Mouse (Mus musculus) layer of hippocampus, postnatal 14 days (tissue): ENCODE results near the gene Pnkd. TPM values are rescaled to one million over a fixed set of nuclear protein-coding genes. Genes with fewer than 3 reads are reported as not detected.
A peak's percentile ranks its signal among the peaks of the same experiment; 100 is the strongest.
"Not testable (repeated sequence)": the region's sequence is repeated elsewhere in the genome, so short reads cannot be mapped to it uniquely, and the experiment has no call there.

ENCODE experiments used
- DNase-seq, 2 experiments: peaks; one replicate each; pipeline ENCODE4 v3.0.0; 2021 to 2022; ENCODE audit warnings: low spot score in 2 of 2, mixed read lengths in 1 of 2
- total RNA-seq, 2 experiments: library from RNA; stranded (reverse); gene quantifications; 2 replicates each; pipeline ENCODE4 v1.2.3; 2021

Gene Pnkd
- total RNA-seq, 2 experiments from 2014 or later = 143 to 157 TPM

DNA sequence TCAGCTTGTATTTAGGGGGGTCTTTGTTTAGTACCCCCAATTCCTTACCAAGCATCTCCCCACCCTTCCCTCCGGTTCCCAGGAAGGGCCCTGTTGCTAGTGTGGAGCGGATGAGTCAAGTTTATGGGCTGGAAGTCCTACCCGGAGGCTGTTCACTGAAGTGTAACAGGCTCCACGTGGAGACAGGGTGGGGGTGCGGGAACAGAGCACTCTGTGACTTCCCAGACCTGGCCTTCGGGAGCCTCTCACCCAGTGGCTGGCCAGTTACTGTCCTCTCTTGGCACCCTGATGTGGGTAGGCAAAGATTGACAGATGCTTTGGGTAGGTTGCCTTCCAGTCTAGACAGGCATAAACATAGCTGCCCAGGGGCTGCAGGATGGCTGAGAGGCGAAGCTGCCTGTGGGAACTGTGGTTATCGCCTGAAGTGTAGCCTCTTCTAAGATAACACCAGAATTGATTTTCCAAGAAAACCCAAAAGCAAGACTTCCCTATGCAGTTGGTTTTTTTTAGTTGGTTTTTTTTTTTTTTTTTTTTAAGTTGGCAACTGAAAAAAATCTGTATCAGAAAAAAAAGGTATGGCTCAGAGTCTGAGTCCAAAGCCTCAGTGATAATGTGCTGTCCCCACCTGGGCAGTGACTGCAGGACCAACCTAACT, 6.7 kb upstream of the Pnkd start:
- DNase-seq = no peak

DNA sequence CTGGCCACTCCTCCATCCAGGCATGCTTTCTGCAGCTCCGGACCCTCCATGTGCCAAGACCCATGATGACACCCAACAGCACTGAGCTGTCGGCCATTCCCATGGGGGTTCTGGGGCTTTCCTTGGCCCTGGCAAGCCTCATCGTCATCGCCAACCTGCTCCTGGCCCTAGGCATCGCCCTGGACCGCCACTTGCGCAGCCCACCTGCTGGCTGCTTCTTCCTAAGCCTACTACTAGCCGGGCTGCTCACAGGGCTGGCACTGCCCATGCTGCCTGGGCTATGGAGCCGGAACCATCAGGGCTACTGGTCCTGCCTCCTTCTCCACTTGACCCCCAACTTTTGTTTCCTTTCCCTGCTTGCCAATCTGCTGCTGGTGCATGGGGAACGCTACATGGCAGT, 6.2 kb upstream of the Pnkd start, which contains the start of gene Gpbar1:
TSS of gene Gpbar1 (plus strand) at position 13 of the 400 bp plus-strand sequence.
- no peak for DNase-seq

DNA sequence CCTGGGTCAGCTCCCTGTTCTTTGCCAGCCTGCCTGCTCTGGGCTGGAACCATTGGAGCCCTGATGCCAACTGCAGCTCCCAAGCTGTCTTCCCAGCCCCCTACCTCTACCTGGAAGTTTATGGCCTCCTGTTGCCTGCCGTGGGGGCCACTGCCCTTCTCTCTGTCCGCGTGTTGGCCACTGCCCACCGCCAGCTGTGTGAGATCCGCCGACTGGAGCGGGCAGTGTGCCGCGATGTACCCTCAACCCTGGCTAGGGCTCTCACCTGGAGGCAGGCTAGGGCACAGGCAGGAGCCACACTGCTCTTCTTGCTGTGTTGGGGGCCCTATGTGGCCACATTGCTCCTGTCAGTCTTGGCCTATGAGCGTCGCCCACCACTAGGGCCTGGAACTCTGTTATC, 5.7 kb upstream of the Pnkd start:
- DNase-seq = no peak

DNA sequence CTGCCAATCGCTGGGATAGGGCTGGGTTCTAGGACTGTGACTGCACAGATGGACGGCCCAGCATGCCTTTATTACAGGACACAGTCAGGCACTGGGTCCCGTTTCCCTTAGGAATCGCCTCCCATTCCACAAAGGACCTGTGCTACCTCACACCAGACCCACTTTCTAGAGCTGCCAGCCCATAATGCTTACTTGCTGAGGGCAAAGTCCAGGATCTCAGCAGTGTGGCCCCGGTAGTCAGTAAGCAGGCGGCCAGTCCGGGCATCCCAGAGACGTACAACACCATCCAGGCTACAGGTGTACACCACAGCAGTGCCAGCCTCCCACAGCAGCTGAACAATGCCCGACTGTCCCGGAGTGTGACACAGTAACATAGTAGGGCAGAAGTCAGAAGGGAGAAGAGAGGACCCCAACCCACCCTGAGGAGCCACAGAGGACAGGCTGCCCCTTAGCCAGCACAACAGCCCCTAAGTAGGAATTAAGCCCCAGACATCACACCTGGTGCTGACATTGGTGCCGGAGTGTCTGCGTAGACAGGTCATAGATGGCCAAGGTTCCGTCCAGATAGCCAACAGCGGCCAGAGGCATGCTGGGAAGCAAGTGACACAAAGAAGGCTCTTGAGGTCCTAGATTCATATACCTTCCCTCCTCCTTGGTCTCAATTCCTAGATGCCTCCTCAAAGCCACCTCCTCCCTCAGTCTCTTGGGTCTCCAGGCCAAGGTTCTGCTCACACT, 4.0 kb upstream of the Pnkd start:
- no peak for DNase-seq

DNA sequence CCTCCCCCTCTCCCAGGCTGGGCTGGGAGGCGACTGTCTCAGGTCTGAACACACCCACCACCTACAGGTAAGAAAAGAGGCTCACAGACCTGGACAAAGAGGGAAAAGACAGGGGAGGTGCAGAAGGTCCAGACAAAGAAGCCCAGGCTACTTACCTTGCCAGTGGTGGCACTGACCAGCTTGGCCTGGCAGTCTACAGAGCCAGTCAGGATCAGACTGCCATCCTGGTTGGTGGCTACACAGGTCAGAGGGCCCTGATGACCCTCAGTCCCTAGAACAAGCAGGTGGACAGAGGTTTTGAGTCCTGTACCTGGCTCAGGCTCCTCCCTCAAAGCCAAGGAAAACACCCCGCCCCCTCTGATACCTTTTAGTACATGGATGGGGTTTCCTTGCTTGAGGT, 3.4 kb upstream of the Pnkd start:
- no peak for DNase-seq

DNA sequence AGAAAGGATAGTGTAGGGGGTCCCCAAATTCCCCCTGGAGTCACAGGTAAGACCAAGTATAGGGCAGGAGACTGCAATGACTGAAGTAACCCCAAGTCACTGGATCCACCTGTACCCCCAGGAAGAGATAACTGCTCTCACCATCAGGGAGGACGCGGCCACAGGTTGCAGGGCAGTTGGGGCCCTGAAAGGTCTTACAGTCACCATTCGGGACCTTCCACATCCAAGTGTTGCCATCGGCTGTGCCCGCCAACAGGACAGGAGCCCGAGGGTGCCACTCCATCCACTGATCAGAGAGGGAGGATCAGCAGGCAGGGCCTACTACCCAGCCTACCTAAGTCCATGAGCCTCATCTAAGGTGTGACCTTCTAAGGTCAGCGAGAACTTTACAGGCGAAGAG, 2.8 kb upstream of the Pnkd start:
- DNase-seq = no peak

DNA sequence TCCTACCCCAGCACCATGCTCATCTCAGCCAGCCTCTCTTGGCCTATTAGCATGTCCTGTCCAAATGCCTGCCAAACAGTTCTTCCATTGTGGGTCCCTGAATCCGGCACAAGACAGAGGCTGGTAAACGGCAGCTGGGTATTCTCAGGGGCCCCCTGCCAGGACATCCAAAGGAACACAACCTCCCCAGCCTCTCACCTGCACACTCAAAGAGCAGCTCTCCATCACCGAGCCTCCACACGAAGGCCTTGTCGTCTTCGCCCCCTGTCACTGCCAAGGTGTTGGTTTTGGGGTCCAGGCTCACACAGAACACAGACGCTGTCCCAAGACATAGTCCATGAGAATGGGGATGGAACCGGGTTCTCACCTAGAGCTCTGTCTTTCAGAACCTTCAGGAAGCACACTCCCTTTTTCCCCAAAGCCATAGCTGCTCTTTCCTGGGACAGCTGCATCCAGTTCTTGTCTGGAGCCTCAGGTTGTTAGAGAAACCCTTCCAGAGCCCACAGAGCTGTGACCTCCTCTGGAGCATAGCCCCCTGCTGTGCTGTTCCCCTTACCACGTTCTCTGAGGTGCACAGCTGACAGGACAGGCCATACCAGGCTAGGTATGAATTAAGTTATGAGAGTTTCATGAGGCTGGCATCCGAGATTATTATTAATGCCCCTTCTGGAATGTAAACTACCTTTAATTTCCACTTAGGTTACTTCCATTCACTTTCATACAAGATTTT, 1.7 kb upstream of the Pnkd start:
- no peak for DNase-seq

DNA sequence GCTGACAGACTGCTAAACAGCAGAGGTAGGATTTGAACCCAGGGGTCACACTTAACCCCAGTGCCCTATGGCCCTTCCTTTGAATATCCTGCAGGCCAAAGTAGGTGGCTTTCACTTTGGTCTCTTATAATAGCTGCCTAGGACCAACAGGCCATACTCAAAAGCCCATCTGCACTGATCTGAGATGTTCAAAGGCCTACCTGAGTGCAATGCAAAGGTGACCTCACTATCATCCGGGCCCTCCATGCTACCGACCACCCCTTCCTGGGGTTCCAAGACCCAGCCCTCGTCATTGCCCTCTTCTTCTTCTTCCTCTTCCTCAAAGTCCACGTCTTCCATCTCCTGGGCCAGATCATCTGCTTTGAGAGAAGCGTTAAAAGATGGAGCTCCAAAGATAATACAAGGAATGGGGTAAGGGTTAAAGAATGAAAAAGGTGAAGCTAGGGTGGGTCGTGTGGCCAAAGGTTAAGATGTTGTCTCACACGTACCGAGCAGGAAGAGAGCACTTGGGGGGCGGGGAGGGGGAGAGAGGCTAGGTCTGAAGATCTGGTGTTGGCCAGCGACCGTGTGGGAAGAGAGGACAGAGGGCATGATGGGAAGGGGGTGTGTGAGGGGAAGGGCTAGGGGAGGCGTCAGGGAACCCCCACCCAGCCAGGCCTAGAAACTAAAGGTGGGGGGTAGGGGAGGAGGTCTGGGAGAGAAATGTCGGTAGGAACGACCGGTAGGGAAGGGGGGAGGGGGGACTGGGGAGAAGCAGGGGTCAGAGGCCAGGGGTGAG, 855 bp upstream of the Pnkd start:
- DNase-seq = peak in 1 of 2 experiments; percentile 62

DNA sequence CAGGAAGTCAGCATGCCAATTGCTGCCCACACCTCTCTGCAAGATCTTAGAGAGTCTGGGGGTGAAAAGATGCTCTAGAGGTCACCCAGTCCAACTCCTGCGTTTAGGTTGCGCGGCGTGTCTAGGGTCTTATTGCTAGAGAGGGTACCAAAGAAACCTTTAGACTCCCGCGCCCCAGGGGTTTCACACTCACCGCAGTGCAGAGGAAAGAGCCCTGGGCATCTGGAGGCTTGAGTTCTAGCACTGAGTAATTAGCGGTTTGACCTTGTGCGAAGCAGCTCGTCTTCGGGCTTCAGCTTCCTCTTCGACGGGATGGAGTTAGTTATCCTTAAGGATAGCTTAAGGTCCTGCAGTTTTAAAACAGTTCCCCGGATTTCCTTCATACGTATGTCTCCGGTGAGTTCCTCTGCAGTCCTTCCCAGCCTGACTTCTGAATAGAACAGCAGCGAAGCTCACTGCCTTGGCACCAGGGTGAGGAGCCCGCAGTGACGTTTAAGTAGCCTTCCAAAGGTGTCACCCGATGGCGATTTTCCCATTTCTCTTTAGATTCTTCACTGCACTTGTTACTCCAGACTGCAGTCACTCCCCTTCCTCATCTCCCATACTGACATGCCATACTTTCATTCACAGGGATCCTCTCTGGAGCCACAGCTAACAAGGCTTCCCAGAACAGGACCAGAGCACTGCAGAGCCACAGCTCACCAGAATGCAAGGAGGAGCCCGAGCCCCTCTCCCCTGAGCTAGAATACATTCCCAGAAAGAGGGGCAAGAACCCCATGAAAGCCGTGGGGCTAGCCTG, 681 bp downstream of the Pnkd start:
- DNase-seq = no peak

DNA sequence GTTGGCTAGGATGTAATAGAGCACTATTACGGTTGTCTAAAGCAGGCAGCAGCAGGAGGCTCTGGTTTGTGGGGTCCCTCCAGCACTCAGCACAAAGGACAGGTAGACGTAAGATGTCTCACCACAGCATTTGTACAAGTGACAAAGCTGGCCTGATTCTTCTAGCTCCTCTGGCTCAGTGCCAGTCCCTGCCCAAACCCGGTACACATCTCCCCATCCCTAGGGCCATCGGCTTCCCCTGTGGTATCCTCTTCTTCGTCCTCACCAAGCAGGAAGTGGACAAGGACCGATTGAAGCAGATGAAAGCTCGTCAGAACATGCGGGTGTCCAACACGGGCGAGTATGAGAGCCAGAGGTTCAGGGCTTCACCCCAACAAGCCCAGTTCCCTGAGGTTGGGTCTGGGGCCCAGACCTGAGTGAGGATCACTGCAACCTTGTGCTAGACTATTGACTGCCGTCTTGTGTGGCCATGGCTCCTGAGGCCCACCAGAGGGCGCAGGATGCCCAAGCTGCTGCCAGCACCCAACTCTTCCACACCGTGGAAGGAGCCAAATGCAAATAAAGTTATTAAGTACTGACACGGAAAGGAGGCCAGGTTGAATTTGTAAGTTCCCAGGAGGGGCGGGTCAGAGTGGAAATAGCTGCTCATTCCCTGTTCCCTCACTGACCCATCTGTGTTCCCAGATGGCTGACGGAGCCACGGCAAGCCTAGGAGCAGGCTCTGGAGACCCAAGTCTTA, 2.3 kb downstream of the Pnkd start:
- DNase-seq = not testable (repeated sequence)

DNA sequence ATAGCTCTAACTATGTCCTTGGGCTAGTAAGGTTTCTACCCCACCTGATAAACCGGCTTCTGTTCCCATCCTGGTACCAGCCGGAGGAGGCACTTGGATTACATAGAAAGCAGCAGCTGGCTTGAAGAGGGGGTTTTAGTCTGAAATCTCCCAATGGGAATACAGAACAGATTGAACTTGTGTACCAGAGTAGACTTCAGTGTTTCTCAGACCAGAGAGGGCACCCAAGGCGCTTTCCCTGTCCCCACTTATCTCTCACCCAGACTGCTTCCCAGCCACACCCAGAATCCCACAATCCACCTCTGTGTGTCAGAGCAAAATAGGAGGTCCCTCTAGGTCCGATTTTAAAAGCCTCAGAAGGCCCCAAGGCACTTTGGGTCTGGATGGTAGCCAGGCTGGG, 3.6 kb downstream of the Pnkd start:
- no peak for DNase-seq

DNA sequence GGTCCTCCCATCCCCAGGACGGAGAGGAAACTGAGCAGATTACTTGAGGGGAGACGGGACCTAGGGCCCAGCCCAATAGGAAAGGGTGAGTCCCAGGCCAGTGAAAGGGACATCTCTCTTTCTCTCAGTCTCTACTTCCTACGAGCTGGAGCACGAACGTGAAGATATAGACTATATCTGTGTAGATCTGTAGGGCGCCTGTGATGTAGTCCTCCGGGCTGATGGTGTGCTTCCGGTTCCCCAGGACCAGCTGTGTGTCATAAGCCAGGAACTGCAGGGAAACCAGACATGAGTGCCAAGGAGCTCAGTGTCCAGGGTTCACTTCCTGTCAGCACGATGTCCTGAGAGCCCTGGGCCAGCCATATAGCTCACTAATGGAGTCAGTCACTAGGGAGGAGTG, 4.5 kb downstream of the Pnkd start:
- no peak for DNase-seq

DNA sequence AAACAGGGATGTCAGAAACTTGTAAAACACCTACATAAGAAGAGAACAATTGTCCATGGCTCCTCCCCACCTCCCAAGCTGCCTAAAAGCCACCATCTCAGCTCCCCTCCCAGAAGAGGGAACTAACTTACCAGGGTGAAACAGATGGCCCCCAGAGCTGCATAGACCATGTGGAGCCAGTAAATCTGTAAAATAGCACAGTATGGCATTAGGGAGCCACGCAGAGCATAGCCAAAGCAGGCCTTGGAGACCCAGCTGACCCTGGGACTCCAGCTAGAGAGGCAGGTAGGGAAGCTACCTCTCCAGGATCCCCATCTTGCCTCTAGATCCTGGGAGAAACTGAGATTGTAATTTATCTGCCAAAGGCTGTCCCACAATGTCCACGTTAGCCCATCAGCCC, 5.0 kb downstream of the Pnkd start:
- no peak for DNase-seq

DNA sequence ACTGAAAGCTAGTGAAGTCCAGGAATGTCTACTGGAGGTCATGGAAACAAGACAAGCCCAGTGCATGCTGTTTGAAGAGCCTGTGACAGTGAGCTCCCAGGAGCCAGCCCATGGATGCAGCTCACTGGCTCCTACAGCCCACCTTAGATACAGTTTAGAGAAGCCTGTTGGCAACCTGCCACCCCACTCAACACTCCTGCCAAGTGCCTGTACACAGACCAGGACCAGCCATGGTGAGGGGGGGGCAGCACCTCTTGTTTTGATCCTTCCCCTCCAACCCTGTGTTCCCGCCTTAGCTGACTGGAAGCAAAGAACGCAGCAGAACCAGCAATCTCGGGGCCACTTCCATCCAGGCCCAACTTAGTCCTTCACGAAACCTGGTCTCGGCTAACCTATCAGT, 5.4 kb downstream of the Pnkd start:
- DNase-seq = no peak

DNA sequence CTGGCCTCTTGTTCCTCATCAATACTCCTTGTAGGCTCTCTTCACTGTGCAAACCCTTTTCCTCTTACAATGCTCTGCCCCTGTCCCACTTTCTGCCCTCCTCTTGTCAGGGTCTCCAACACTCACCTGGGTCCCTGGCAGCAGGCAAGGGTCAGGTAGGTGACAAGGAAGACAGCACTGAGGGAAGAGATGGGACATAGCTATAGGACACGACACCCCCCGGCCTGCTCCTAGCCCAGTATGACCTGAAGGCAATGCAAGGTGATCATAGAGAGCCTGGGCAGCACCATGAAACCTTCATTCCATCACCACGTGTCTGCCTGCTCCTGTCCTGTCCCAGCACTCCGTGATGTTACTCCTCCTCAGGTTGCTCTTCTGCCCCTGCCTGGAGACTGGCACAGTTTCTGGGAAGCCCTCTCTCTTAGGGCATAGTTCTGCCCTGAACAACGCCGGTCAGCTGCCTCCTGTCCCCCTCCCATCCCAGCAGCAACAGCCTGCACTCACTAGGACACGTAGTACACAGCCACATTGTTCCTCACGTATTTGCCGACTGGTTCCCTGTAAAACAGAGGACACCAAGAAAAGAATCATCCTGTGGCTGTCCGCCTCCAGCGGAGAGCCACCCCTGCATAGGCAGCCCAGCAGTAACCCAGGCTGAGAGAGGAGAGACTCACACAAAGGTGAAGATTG, 7.7 kb downstream of the Pnkd start:
- DNase-seq = no peak

DNA sequence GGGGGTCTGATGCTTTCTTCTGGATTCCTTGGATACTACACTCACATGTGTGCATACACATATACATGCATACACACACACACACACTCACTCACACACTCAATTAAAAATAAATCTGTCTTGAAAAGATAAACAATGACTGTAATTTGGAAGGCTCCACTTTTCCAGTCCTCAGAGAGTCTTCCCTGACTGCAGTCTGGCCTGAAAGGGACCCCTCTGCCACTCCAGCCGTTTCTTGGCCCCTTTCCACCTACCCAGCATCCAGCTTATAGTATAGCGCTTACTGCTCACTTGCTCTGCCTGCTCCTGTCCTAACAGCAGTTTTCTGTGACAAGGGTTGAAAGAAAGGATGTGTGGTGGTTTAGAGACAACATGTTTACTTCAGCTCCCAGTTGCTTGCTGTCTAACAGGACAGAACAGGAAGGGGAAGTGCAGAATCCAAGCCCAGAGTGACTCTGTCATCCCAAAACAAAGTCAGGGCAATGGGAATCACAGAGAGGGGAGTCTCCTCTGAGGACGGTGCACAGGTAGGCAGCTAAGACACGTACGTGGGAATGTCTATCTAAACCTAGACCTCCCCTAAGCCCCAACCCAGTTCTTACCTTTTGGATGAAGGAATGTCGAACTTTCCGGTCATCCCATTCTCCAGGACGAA, 8.7 kb downstream of the Pnkd start:
- no peak for DNase-seq

DNA sequence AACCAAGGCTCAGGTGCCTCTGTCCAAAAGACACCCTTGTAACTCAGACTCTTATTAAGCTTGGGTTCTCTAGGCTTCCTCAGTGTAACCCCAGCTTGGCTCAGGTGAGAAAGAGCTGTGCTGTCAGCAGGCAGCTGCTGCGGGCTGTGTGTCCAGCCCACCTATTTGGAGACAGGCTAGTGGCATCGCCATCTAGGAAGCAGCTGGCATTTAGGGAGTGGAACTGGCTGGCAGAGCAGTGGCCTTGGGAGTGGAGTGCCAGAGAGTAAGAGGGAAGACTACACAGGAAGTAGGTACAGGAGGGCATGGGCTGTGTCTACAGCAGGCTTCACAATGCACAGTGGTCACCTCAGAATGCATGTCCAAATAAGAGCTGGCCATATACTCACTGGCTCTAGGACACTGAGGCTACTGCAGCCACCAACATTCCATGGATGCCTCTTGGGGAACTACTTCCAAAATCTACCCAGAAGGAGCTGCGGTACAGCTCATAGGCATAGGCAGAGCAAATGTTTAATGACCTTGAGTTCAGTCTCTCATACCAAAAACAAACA, 9.4 kb downstream of the Pnkd start:
- DNase-seq = no peak

DNA sequence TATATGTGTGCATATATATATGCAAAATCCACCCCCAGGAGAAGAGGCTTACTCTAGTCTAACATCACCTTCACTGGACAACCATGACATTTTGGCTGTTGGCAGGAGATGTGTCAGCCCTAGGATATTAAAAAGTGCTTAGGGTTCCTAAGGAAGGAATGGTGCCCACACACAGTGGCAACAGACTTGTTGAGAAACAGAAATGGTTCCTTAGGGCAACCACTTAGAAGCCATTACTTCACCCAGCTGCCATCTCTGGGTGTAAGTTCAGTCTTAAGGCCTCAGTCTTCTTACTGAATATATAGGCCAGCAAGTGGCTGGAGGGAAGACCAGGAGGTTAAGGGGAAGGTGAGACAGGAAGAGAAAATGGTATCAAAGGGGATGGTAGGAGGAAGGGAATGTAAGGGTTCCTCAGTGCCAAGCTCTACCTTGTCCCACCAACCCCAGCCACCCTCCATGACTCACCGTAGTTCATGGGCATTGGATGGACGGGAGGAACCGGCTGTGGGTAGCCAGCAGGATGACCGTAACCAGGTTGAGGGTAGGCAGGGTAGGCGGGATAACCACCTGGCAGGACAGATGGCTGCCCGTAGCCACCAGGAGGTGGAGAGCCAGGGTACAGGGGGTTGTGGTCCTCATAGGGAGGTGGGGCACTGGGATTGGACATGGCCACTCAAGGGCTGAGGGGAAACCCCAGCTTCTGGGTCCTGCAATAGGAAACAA, 10.2 kb downstream of the Pnkd start:
- DNase-seq = no peak
